Mouse (Mus musculus): ENCODE measurements around the gene Dpep2nb. TPM values are rescaled to one million over a fixed set of nuclear protein-coding genes. Genes with fewer than 3 reads are reported as not detected.

Dpep2nb gene
- polyA plus RNA-seq, 1 experiment = not detected

DNA sequence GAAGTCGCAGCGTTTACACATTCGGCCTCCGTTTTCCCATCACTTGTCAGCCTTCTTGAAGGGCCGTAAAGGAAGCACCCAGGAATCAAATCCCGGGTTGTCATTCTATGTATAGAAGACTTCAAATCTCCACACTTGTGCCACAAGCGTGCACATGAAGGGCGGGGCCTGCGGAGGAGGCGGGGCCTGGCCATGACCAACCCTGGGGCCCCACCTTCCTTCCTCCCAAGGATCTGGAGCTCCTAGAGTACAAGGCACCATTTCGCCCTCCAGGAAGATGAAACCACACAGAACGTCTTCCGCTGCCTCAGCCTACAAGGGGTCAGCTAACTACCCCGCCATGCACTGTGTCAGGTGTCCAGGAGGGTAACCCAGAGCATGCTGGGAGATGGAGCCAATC, 44.7 kb downstream of the Dpep2nb start:
- Histone ChIP-seq H3K4me3 (no peak overlapping the region), H3K27me3 (ENCODE audit: control insufficient read depth, insufficient read depth, insufficient read length) (no peaks in the 10 kb centered on the region), H3K4me2 (ENCODE audit: low read depth) (no peak overlapping the region), H3ac (ENCODE audit: control insufficient read depth, insufficient read length) (no peak overlapping the region), H3K79me2 (ENCODE audit: control insufficient read depth, insufficient read depth) (peaks cover 49% of the 10 kb centered on the region), H3K36me3 (ENCODE audit: control insufficient read depth, insufficient read depth) (peaks cover 2% of the 10 kb centered on the region)
- TF ChIP-seq POLR2AphosphoS2 (IDR thresholded peaks at IDR 0.05; ENCODE audit: insufficient read length, low read depth) = no peak
- no peak for TF ChIP-seq USF1 (IDR thresholded peaks at IDR 0.05; ENCODE audit: low read depth)
- TF ChIP-seq TCF3 (IDR thresholded peaks at IDR 0.05; ENCODE audit: insufficient read length, low read depth) = no peak
- no peak for TF ChIP-seq SRF (IDR thresholded peaks at IDR 0.05; ENCODE audit: control insufficient read depth, insufficient read length, low read depth)
- no peak for TF ChIP-seq MYOD1 (IDR thresholded peaks at IDR 0.05; ENCODE audit: control insufficient read depth in 1 of 3, insufficient read length in 2 of 3, low read depth in 2 of 3)
- no peak for TF ChIP-seq E2F4 (IDR thresholded peaks at IDR 0.05; ENCODE audit: insufficient read depth)
- TF ChIP-seq MAX (IDR thresholded peaks at IDR 0.05; ENCODE audit: low read depth) = no peak
- TF ChIP-seq CEBPB (IDR thresholded peaks at IDR 0.05; ENCODE audit: insufficient read depth, poor library complexity, severe bottlenecking) = no peak
- TF ChIP-seq MYOG (IDR thresholded peaks at IDR 0.05; ENCODE audit: control insufficient read depth in 1 of 3, insufficient read depth in 1 of 3, insufficient read length in 2 of 3, low read depth in 2 of 3) = no peak
- no peak for TF ChIP-seq TCF12 (IDR thresholded peaks at IDR 0.05; ENCODE audit: insufficient read depth, poor library complexity, severe bottlenecking)
- no peak for TF ChIP-seq POLR2A (IDR thresholded peaks at IDR 0.05; ENCODE audit: insufficient read length, low read depth)
- TF ChIP-seq REST (IDR thresholded peaks at IDR 0.05; ENCODE audit: insufficient read depth, insufficient read length) = no peak

DNA sequence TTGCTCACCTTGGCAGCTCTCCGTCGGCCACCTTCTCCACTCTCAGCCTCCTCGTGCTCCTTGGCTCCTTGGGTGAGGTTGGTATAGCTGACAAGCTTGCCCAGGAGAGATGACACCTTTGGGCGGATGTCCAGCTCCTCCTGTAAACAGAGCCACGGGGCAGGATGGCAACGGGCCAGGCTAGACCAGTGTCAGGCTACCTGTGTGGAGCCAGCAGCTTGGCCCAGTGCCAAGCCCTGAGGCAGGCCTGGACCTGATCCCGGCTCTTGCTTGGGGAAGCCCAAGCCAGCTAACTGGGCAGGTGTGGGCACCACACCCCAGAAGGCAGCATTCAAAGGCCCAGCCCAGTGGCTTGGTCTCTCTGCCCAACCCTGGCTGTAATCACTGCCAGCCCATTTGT, 46.4 kb downstream of the Dpep2nb start:
- H3K36me3 ChIP-seq (ENCODE audit: control insufficient read depth, insufficient read depth) = peaks cover 5% of the 10 kb centered on the region
- no peak overlapping the region for H3K4me2 ChIP-seq (ENCODE audit: low read depth)
- H3K4me3 ChIP-seq = no peak overlapping the region
- H3K27me3 ChIP-seq (ENCODE audit: control insufficient read depth, insufficient read depth, insufficient read length) = no peaks in the 10 kb centered on the region
- no peak overlapping the region for H3ac ChIP-seq (ENCODE audit: control insufficient read depth, insufficient read length)
- TF ChIP-seq TCF3 (IDR thresholded peaks at IDR 0.05; ENCODE audit: insufficient read length, low read depth) = no peak
- TF ChIP-seq MYOD1 (IDR thresholded peaks at IDR 0.05; ENCODE audit: control insufficient read depth in 1 of 3, insufficient read length in 2 of 3, low read depth in 2 of 3) = no peak
- no peak for TF ChIP-seq SRF (IDR thresholded peaks at IDR 0.05; ENCODE audit: control insufficient read depth, insufficient read length, low read depth)
- no peak for TF ChIP-seq MYOG (IDR thresholded peaks at IDR 0.05; ENCODE audit: control insufficient read depth in 1 of 3, insufficient read depth in 1 of 3, insufficient read length in 2 of 3, low read depth in 2 of 3)
- TF ChIP-seq REST (IDR thresholded peaks at IDR 0.05; ENCODE audit: insufficient read depth, insufficient read length) = no peak
- TF ChIP-seq POLR2AphosphoS2 (IDR thresholded peaks at IDR 0.05; ENCODE audit: insufficient read length, low read depth) = no peak
- TF ChIP-seq CEBPB (IDR thresholded peaks at IDR 0.05; ENCODE audit: insufficient read depth, poor library complexity, severe bottlenecking) = no peak
- TF ChIP-seq USF1 (IDR thresholded peaks at IDR 0.05; ENCODE audit: low read depth) = no peak
- TF ChIP-seq TCF12 (IDR thresholded peaks at IDR 0.05; ENCODE audit: insufficient read depth, poor library complexity, severe bottlenecking) = no peak
- TF ChIP-seq MAX (IDR thresholded peaks at IDR 0.05; ENCODE audit: low read depth) = no peak
- TF ChIP-seq POLR2A (IDR thresholded peaks at IDR 0.05; ENCODE audit: insufficient read length, low read depth) = no peak
- peaks cover 36% of the 10 kb centered on the region for H3K79me2 ChIP-seq (ENCODE audit: control insufficient read depth, insufficient read depth)

DNA sequence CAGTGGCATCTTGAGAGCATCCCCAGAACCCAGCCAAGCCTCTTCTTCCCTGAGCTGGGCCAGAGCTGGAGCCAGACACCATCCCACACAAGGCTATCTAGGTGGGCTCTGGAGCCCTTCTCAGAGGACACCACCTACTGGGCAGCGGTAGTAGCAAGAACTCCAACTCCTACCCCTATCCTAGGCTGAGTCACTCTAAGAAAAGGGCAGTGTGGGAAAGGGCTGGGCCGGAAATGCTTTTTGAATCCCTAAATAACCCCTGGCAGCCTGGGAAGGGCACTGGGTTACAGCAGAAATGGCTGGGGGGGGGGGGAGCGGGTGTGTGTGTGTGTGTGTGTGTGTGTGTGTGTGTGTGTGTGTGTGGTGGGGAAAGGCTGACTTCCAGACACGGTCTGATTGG, 48.0 kb downstream of the Dpep2nb start:
- Histone ChIP-seq H3K79me2 (ENCODE audit: control insufficient read depth, insufficient read depth) (peaks cover 21% of the 10 kb centered on the region), H3K27me3 (ENCODE audit: control insufficient read depth, insufficient read depth, insufficient read length) (no peaks in the 10 kb centered on the region), H3ac (ENCODE audit: control insufficient read depth, insufficient read length) (no peak overlapping the region), H3K36me3 (ENCODE audit: control insufficient read depth, insufficient read depth) (peaks cover 16% of the 10 kb centered on the region), H3K4me2 (ENCODE audit: low read depth) (peak overlapping the region; percentile 69), H3K4me3 (no peak overlapping the region)
- no peak for TF ChIP-seq TCF12 (IDR thresholded peaks at IDR 0.05; ENCODE audit: insufficient read depth, poor library complexity, severe bottlenecking)

DNA sequence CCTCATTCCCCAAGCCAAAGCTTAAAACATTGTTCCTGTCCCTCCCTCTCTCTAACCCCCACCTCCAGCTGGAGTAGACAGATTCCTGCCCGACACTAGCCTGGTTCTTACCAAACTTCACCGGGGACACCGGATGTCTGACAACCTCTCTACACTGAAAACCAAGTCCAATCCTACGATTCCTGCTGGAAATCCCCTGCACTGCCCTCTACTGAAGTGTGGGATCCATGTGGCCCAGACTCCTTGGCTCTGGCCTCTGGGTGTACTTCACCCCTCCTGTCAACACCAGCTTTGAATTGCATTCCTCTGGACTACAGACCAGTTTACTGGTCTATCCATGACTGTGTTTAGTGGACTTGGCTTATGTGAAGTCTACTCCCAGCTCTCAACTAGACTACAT, 49.2 kb downstream of the Dpep2nb start:
- Histone ChIP-seq H3K27me3 (ENCODE audit: control insufficient read depth, insufficient read depth, insufficient read length) (no peaks in the 10 kb centered on the region), H3K4me3 (no peak overlapping the region), H3K4me2 (ENCODE audit: low read depth) (no peak overlapping the region), H3ac (ENCODE audit: control insufficient read depth, insufficient read length) (no peak overlapping the region), H3K36me3 (ENCODE audit: control insufficient read depth, insufficient read depth) (peaks cover 21% of the 10 kb centered on the region), H3K79me2 (ENCODE audit: control insufficient read depth, insufficient read depth) (peaks cover 8% of the 10 kb centered on the region)
- TF ChIP-seq MAX (IDR thresholded peaks at IDR 0.05; ENCODE audit: low read depth) (no peak), TCF12 (IDR thresholded peaks at IDR 0.05; ENCODE audit: insufficient read depth, poor library complexity, severe bottlenecking) (no peak), REST (IDR thresholded peaks at IDR 0.05; ENCODE audit: insufficient read depth, insufficient read length) (no peak), MYOG (IDR thresholded peaks at IDR 0.05; ENCODE audit: control insufficient read depth in 1 of 3, insufficient read depth in 1 of 3, insufficient read length in 2 of 3, low read depth in 2 of 3) (no peak)

DNA sequence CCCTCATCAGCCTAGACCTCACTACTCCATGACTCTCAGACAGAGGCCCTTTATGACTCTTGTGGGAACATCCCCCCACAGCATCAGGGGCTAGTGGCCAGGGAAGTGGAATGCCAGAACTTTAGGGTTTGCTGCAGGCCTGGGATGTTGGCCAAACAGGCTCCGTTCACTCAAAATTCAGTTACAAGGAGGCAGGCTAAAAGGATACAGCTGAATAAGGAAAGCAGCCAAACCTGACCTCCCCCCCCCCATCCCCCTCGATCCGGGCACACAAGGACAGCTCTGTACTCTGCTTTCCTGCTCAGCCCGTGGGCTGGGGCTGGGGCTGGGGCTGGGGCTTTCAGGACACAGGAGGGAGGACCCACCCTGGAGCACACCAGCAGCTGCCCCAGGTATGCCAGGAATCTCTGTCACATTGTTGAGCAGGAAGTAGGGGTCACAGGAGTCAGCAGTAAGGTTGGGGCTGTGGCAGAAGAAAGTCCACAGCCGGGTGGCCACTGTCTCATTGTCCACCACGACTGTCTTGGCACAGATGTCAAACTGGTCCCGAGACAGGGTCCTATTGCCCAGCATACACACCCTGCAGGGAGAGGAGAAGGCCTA, 54.6 kb downstream of the Dpep2nb start:
- Histone ChIP-seq H3K79me2 (ENCODE audit: control insufficient read depth, insufficient read depth) (no peaks in the 10 kb centered on the region), H3K27me3 (ENCODE audit: control insufficient read depth, insufficient read depth, insufficient read length) (no peaks in the 10 kb centered on the region), H3ac (ENCODE audit: control insufficient read depth, insufficient read length) (no peak overlapping the region), H3K4me2 (ENCODE audit: low read depth) (no peak overlapping the region), H3K4me3 (no peak overlapping the region), H3K36me3 (ENCODE audit: control insufficient read depth, insufficient read depth) (peaks cover 26% of the 10 kb centered on the region)
- TF ChIP-seq POLR2AphosphoS2 (IDR thresholded peaks at IDR 0.05; ENCODE audit: insufficient read length, low read depth) (no peak), REST (IDR thresholded peaks at IDR 0.05; ENCODE audit: insufficient read depth, insufficient read length) (no peak), USF1 (IDR thresholded peaks at IDR 0.05; ENCODE audit: low read depth) (no peak), CEBPB (IDR thresholded peaks at IDR 0.05; ENCODE audit: insufficient read depth, poor library complexity, severe bottlenecking) (no peak), POLR2A (IDR thresholded peaks at IDR 0.05; ENCODE audit: insufficient read length, low read depth) (no peak), E2F4 (IDR thresholded peaks at IDR 0.05; ENCODE audit: insufficient read depth) (no peak), TCF12 (IDR thresholded peaks at IDR 0.05; ENCODE audit: insufficient read depth, poor library complexity, severe bottlenecking) (no peak), MYOD1 (IDR thresholded peaks at IDR 0.05; ENCODE audit: control insufficient read depth in 1 of 3, insufficient read length in 2 of 3, low read depth in 2 of 3) (peak in 1 of 3 experiments; percentile 61), MAX (IDR thresholded peaks at IDR 0.05; ENCODE audit: low read depth) (no peak), SRF (IDR thresholded peaks at IDR 0.05; ENCODE audit: control insufficient read depth, insufficient read length, low read depth) (no peak), MYOG (IDR thresholded peaks at IDR 0.05; ENCODE audit: control insufficient read depth in 1 of 3, insufficient read depth in 1 of 3, insufficient read length in 2 of 3, low read depth in 2 of 3) (peak in 1 of 3 experiments; percentile 75), TCF3 (IDR thresholded peaks at IDR 0.05; ENCODE audit: insufficient read length, low read depth) (no peak)
